Mouse (Mus musculus) brain, embryonic 14.5 days (tissue): ENCODE measurements at regions not wholly inside any gene's neighbourhood (a gene's known extent, or its start where the extent isn't known, plus 50 kb on each side); places are given as distances from the start of the nearest gene placed in this dataset.

Experiments
- CTCF ChIP-seq: fragments of 200-500 bp; IDR thresholded peaks from 2 replicates; pipeline ENCODE4 v1.5.1; 2012; ENCODE audit warnings: inconsistent platforms, mild to moderate bottlenecking, moderate library complexity, borderline replicate concordance; ENCODE audit not compliant: insufficient read depth, insufficient read length; ENCODE audit errors: extremely low read depth
- POLR2A ChIP-seq: fragments of 200-500 bp; IDR thresholded peaks from 2 replicates; pipeline ENCODE4 v1.6.1; 2012; ENCODE audit warnings: mild to moderate bottlenecking, inconsistent platforms, borderline replicate concordance; ENCODE audit not compliant: poor library complexity, insufficient read depth, insufficient read length, severe bottlenecking; ENCODE audit errors: extremely low read depth

- no peak for TF ChIP-seq CTCF
- no peak for TF ChIP-seq POLR2A
These were observed 428.9 kb upstream of the Zfp462 start for GRCm38 (mm10) chr4:54515934-54516333.
